In the genomic region with DNA sequence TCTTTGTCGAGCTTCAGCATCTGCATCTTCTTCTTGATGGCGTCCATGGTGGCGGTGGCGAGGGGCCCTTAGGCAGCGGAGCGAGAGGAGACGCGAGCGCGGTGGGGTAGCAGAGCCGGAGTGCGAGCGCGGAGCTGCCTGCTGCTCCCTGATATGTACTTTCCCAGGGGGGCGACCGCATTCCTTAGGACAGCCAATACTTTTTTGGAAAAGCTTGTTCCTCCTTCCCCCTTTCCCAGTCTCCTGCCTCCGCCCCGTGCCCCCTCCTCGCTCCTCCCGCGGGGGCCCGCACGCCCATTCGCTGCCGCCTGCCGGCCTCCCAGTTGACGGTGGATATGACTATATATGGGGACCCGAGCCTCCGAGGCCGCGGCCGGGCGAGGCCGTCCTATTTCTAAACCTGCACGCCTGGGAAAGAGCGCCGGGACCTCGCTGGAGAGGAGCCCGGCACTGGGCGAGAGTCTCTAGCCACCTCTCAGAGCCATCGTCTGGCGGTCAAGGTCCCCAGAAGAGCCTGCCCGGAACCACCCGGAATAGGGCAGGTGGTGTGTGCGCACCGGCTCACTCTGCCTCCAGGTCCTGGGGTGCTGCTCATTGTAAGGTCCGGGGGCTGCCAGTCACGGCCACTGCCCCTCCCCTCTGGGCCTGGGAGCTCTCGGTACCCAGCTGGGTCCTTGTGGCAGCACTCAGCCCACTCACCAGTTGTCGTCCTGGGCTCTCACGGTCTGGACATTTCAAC, we compare ENCODE assay signal across 8 mouse cellular contexts. TPM values are rescaled to one million over a fixed set of nuclear protein-coding genes. Genes with fewer than 3 reads are reported as not detected.
DNase-seq lines count a peak whose midpoint lies in the region; ATAC-seq and TF ChIP-seq lines count a peak whose summit lies in the region.

TSS of gene Tpm1 (minus strand) at position 321 of the 739 bp plus-strand sequence.

- H3K79me2 ChIP-seq in MEL (ENCODE audit: control insufficient read depth, insufficient read depth, low read length, poor library complexity): no peaks in the 10 kb centered on the region

- peaks cover 0 to 9% of the 10 kb centered on the region in 2 experiments; a peak in 2 of 4 replicates for H3K36me3 ChIP-seq in MEL (ENCODE audit: control insufficient read depth in 1 of 2, insufficient read depth in 2 of 2, low read length in 2 of 2)
- H3K36me3 ChIP-seq in forebrain, embryonic 15.5 days: no peaks in the 10 kb centered on the region
- no peaks in the 10 kb centered on the region for H3K36me3 ChIP-seq in neural tube, embryonic 15.5 days

- no peak within 1 kb of the TSS for H3K4me3 ChIP-seq in MEL (ENCODE audit: control insufficient read depth in 1 of 2, insufficient read depth in 1 of 2, low read depth in 2 of 2, low read length in 2 of 2)
- H3K4me3 ChIP-seq in forebrain, embryonic 15.5 days: peak within 1 kb of the TSS; percentile 48
- H3K4me3 ChIP-seq in lung, adult 2 months (replicated peaks; ENCODE audit: extremely low read depth, low read depth, low read length): peak within 1 kb of the TSS; percentile 67
- peak within 1 kb of the TSS; percentile 52 for H3K4me3 ChIP-seq in neural tube, embryonic 15.5 days (replicated peaks)

- no peak for TF ChIP-seq POLR2A in MEL (IDR thresholded peaks at IDR 0.05; ENCODE audit: control insufficient read depth in 1 of 2, insufficient read depth in 1 of 2, low read depth in 1 of 2, low read length in 2 of 2, poor library complexity in 1 of 2)
- peak; percentile 76; the same call in 1 of the 2 replicates for TF ChIP-seq POLR2A in lung, adult 2 months (IDR thresholded peaks at IDR 0.05; ENCODE audit: borderline replicate concordance, extremely low read depth, low read depth, low read length)

- no peaks in the 10 kb centered on the region; a peak in 1 of 4 replicates for H3K27me3 ChIP-seq in MEL (ENCODE audit: control insufficient read depth in 1 of 2, insufficient read depth in 2 of 2, low read length in 2 of 2)
- peaks cover 44% of the 10 kb centered on the region for H3K27me3 ChIP-seq in forebrain, embryonic 15.5 days
- H3K27me3 ChIP-seq in neural tube, embryonic 15.5 days (replicated peaks): peaks cover 45% of the 10 kb centered on the region

- no peak for TF ChIP-seq CTCF in MEL (IDR thresholded peaks at IDR 0.05 in 2 of 3, conservative IDR thresholded peaks at IDR 0.05 in 1 of 3; ENCODE audit: control insufficient read depth in 1 of 3, insufficient read depth in 1 of 3, low read depth in 2 of 3, low read length in 3 of 3, poor library complexity in 1 of 3, severe bottlenecking in 1 of 3)
- TF ChIP-seq CTCF in lung, adult 2 months (IDR thresholded peaks at IDR 0.05; ENCODE audit: insufficient read depth, low read length): no peak

- DNase-seq in MEL (ENCODE audit: low read depth, low spot score): no peak
- DNase-seq in cerebellum, adult 11-12 months: peak; percentile 61
- DNase-seq in heart, postnatal 25 days (ENCODE audit: low spot score): peak; percentile 86
- DNase-seq in large intestine, adult 2 months (ENCODE audit: low read depth, low spot score): no peak
- DNase-seq in lung, adult 2 months: no peak
- peak; percentile 84 for DNase-seq in urinary bladder, postnatal 14 days (ENCODE audit: low spot score)

- peaks cover 2 to 5% of the 10 kb centered on the region in 2 experiments; a peak in 1 of 4 replicates for H3K4me1 ChIP-seq in MEL (ENCODE audit: control insufficient read depth in 1 of 2, insufficient read depth in 2 of 2, low read length in 2 of 2)
- peaks cover 34% of the 10 kb centered on the region for H3K4me1 ChIP-seq in forebrain, embryonic 15.5 days
- H3K4me1 ChIP-seq in lung, adult 2 months (ENCODE audit: control insufficient read depth, insufficient read depth, low read length): peaks cover 2% of the 10 kb centered on the region; the same call in 1 of the 2 replicates
- peaks cover 42% of the 10 kb centered on the region for H3K4me1 ChIP-seq in neural tube, embryonic 15.5 days

- intact Hi-C loops in heart, postnatal 25 days (cut with DNase I): loop anchor here (2.0 to 5.0 kb wide), 2 partner anchors 110 to 163 kb away; no protein-coding TSS in a partner anchor

- no peak for TF ChIP-seq EP300 in MEL (IDR thresholded peaks at IDR 0.05; ENCODE audit: low read depth in 1 of 2, low read length in 2 of 2)

- H3K27ac ChIP-seq in MEL (ENCODE audit: control insufficient read depth, low read depth, low read length): no peak within 1 kb of the TSS
- no peak within 1 kb of the TSS for H3K27ac ChIP-seq in forebrain, embryonic 15.5 days (replicated peaks)
- peak within 1 kb of the TSS; percentile 19; the same call in 1 of the 2 replicates for H3K27ac ChIP-seq in neural tube, embryonic 15.5 days (replicated peaks)

- H3K9me3 ChIP-seq in MEL (replicated peaks; ENCODE audit: insufficient read depth, low read length): no peaks in the 10 kb centered on the region
- H3K9me3 ChIP-seq in forebrain, embryonic 15.5 days: no peaks in the 10 kb centered on the region
- no peaks in the 10 kb centered on the region for H3K9me3 ChIP-seq in neural tube, embryonic 15.5 days (replicated peaks)

- H3K9ac ChIP-seq in MEL (ENCODE audit: control insufficient read depth, low read depth, low read length, poor library complexity, severe bottlenecking): no peak within 1 kb of the TSS
- H3K9ac ChIP-seq in forebrain, embryonic 15.5 days (replicated peaks): peak within 1 kb of the TSS; percentile 54
- peak within 1 kb of the TSS; percentile 58 for H3K9ac ChIP-seq in neural tube, embryonic 15.5 days (replicated peaks)

- TF ChIP-seq RAD21 in MEL (IDR thresholded peaks at IDR 0.05; ENCODE audit: low read depth, low read length): no peak

- WGBS in forebrain, embryonic 15.5 days: 1% methylated on average over 51 of the region's 51 CpGs
- 3% methylated on average over 51 of the region's 51 CpGs for whole genome bisulfite sequencing in large intestine, adult 2 months
- 3% methylated on average over 51 of the region's 51 CpGs for WGBS in lung, adult 2 months
- WGBS in neural tube, embryonic 15.5 days: 1% methylated on average over 51 of the region's 51 CpGs

- peak; percentile 30; the same call in 1 of the 2 replicates for ATAC-seq in forebrain, embryonic 15.5 days (replicated peaks)
- peak; percentile 37 for ATAC-seq in neural tube, embryonic 15.5 days (ENCODE audit: low FRiP score)

- peak within 1 kb of the TSS; percentile 95 for H3K4me2 ChIP-seq in forebrain, embryonic 15.5 days (replicated peaks)
- peak within 1 kb of the TSS; percentile 95 for H3K4me2 ChIP-seq in neural tube, embryonic 15.5 days

TF ChIP-seq in MEL, 35 proteins besides CTCF, POLR2A, EP300 and RAD21:
- no peak for TF ChIP-seq RCOR1 (IDR thresholded peaks at IDR 0.05; ENCODE audit: low read depth, low read length)
- TF ChIP-seq MEF2A (IDR thresholded peaks at IDR 0.05; ENCODE audit: extremely low read depth, insufficient replicate concordance, low read depth, low read length, poor library complexity, severe bottlenecking): no peak
- no peak for TF ChIP-seq MYB (IDR thresholded peaks at IDR 0.05; ENCODE audit: low read depth, low read length)
- no peak for TF ChIP-seq USF2 (IDR thresholded peaks at IDR 0.05; ENCODE audit: borderline replicate concordance in 1 of 2, insufficient read depth in 1 of 2, low read depth in 1 of 2, low read length in 2 of 2)
- no peak for TF ChIP-seq ZNF384 (IDR thresholded peaks at IDR 0.05; ENCODE audit: low read depth, low read length)
- no peak for TF ChIP-seq KAT2A (conservative IDR thresholded peaks at IDR 0.05; ENCODE audit: low read depth, low read length)
TF ChIP-seq in MEL: peak in this region for 0.

RNA-seq across cellular contexts. Expression of gene Tpm1, which starts in this region (rescaled TPM):
- 38.2 and 56.5 TPM in 2 replicates for total RNA-seq in MEL (2012; rRNA removed)
- 100 to 1,000 TPM in 1 of 2 experiments, not detected in 1; 113 TPM for polyA plus RNA-seq in MEL (2012; ENCODE audit: insufficient read depth in 1 of 2, insufficient read length in 2 of 2, low read depth in 1 of 2, low replicate concordance in 2 of 2, missing spikeins in 1 of 2)
- polyA plus RNA-seq in forebrain, embryonic 15.5 days (2015; fragmentation: Nextera tagmentation; extraction: Ambion mirVana): 118 and 121 TPM in 2 replicates
- over 10,000 TPM; 12,975 to 13,062 TPM for total RNA-seq in heart, postnatal 25 days (2021)
- polyA plus RNA-seq in large intestine, adult 2 months (2012; rRNA removed): 340 and 380 TPM in 2 replicates
- polyA plus RNA-seq in lung, adult 2 months (2012; rRNA removed): 168 and 359 TPM in 2 replicates
- polyA plus RNA-seq in neural tube, embryonic 15.5 days (2015; fragmentation: Nextera tagmentation; extraction: Ambion mirVana): 230 and 300 TPM in 2 replicates

Comparison
In these comparisons a context has a peak if more than half of its experiments do, and no peak if none do; other contexts are left out.
1. RNA of gene Tpm1 (total RNA-seq): 12,975 to 13,062 TPM in heart, postnatal 25 days; 38.2 to 56.5 TPM in MEL; every median in the first group is over 100 times any median in the second.
2. DNase-seq: peak in cerebellum, adult 11-12 months (single experiment), heart, postnatal 25 days (single experiment) and urinary bladder, postnatal 14 days (single experiment); none in MEL (single experiment), large intestine, adult 2 months (single experiment) and lung, adult 2 months (single experiment).
3. H3K4me3 ChIP-seq: peak in forebrain, embryonic 15.5 days (single experiment), lung, adult 2 months (single experiment) and neural tube, embryonic 15.5 days (single experiment); none in MEL (0 of 2).